23 mouse cellular contexts compared by ENCODE assay signal in the genomic region with DNA sequence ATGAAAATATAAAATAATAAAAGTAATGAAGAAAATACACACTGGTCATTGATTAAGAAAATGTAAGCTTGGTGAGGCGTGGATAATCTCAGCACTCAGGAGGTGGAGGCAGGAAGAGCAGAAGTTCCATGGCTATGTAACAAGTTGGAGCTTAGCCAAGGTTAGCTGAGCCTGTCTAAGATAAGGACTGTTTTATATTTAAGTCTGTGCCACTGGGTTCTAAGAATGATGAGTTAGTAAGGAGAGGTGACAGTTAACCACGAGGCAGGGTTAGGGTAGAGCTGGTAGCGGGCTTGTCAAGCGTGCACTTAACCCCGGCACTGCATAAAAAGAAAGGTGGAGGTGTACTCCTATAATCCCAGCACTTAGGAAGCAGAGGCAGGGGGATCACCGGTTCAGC. TPM values are rescaled to one million over a fixed set of nuclear protein-coding genes. Genes with fewer than 3 reads are reported as not detected.
DNase-seq lines count a peak whose midpoint lies in the region; ATAC-seq and TF ChIP-seq lines count a peak whose summit lies in the region.
"Had no signal": no experiment of that assay in that cellular context is flagged by ENCODE, and none has a peak within 500 bp of the region (broad histone marks: within the 10 kb centered on the region; RNA-seq: fewer than 3 reads in every experiment).

No protein-coding gene starts in this region.

- H3K9ac ChIP-seq in heart, adult 2 months (ENCODE audit: low read depth, low read length) = no peak overlapping the region
- no peak overlapping the region for H3K9ac ChIP-seq in forebrain, postnatal 0 days
- H3K9ac ChIP-seq: embryonic facial prominence, embryonic 13.5 days; forebrain, embryonic 12.5 days; heart, embryonic 15.5 days; hindbrain, embryonic 15.5 days had no signal

- H3K4me3 ChIP-seq in heart, adult 2 months = no peak overlapping the region
- no peak overlapping the region for H3K4me3 ChIP-seq in forebrain, postnatal 0 days (ENCODE audit: low read depth, low read length)
- H3K4me3 ChIP-seq: embryonic facial prominence, embryonic 13.5 days; forebrain, embryonic 12.5 days; heart, embryonic 10.5 days; heart, embryonic 15.5 days; hindbrain, embryonic 15.5 days had no signal

- H3K4me1 ChIP-seq in heart, adult 2 months (ENCODE audit: control insufficient read depth, insufficient read depth, low read length) = peaks cover 2% of the 10 kb centered on the region; the same call in 1 of the 2 replicates
- no peaks in the 10 kb centered on the region for H3K4me1 ChIP-seq in forebrain, postnatal 0 days (ENCODE audit: insufficient read depth)
- H3K4me1 ChIP-seq: embryonic facial prominence, embryonic 13.5 days; forebrain, embryonic 12.5 days; hindbrain, embryonic 15.5 days had no signal

- H3K9me3 ChIP-seq in forebrain, postnatal 0 days (ENCODE audit: low read length) = no peaks in the 10 kb centered on the region
- H3K9me3 ChIP-seq: embryonic facial prominence, embryonic 13.5 days; forebrain, embryonic 12.5 days; heart, embryonic 10.5 days; heart, embryonic 15.5 days; hindbrain, embryonic 15.5 days had no signal

- no peak overlapping the region for H3K27ac ChIP-seq in heart, adult 2 months
- no peak overlapping the region for H3K27ac ChIP-seq in forebrain, postnatal 0 days (ENCODE audit: low read depth, low read length)
- H3K27ac ChIP-seq: embryonic facial prominence, embryonic 13.5 days; forebrain, embryonic 12.5 days; heart, embryonic 10.5 days; heart, embryonic 15.5 days; hindbrain, embryonic 15.5 days had no signal

- no peaks in the 10 kb centered on the region for H3K36me3 ChIP-seq in heart, adult 2 months (ENCODE audit: control insufficient read depth, insufficient read depth, low read length)
- no peaks in the 10 kb centered on the region for H3K36me3 ChIP-seq in forebrain, postnatal 0 days (ENCODE audit: insufficient read depth)
- H3K36me3 ChIP-seq: embryonic facial prominence, embryonic 13.5 days; forebrain, embryonic 12.5 days; heart, embryonic 10.5 days; heart, embryonic 15.5 days; hindbrain, embryonic 15.5 days had no signal

- no peak for TF ChIP-seq CTCF in heart, adult 2 months (IDR thresholded peaks at IDR 0.05)
- TF ChIP-seq CTCF in forebrain, postnatal 0 days (IDR thresholded peaks at IDR 0.05; ENCODE audit: low read depth) = no peak

- TF ChIP-seq EP300 in heart, adult 2 months (IDR thresholded peaks at IDR 0.05; ENCODE audit: insufficient read depth, low read depth, low read length) = no peak

- DNase-seq in adrenal gland, adult 2 months = peak; percentile 14
- no peak for DNase-seq in adrenal gland, adult 8-10 months
- peak; percentile 16 for DNase-seq in heart, adult 8-10 months (ENCODE audit: low spot score)
- DNase-seq in heart, adult 2 months = no peak
- DNase-seq in MEL-GATA-1-ER (ENCODE audit: extremely low read depth, low read depth) = peak; percentile 41
- no peak for DNase-seq in cerebellum, postnatal 14 days
- no peak for DNase-seq in forebrain, postnatal 0 days
- DNase-seq: adrenal gland, postnatal 25 days; cerebellum, adult 11 months; cerebellum, adult 8-10 months; cerebellum, postnatal 25 days; gastrocnemius, postnatal 14 days; heart, postnatal 36 days; kidney, adult 8-10 months had no signal

- ATAC-seq in forebrain, postnatal 0 days = no peak
- ATAC-seq: forebrain, embryonic 16.5 days; intestine, postnatal 0 days had no signal

- 52% methylated on average over 6 of the region's 6 CpGs for WGBS in heart, adult 2 months
- 93% methylated on average over 6 of the region's 6 CpGs for WGBS in forebrain, postnatal 0 days

- no peaks in the 10 kb centered on the region for H3K79me2 ChIP-seq in heart, adult 2 months (replicated peaks; ENCODE audit: control insufficient read depth, insufficient read depth, low read length)

- no peak for TF ChIP-seq POLR2A in heart, adult 2 months (IDR thresholded peaks at IDR 0.05; ENCODE audit: insufficient read depth, low read depth, low read length)

- intact Hi-C loops in heart, adult 2 months (cut with DNase I) = no loop called here

- H3K4me2 ChIP-seq in forebrain, postnatal 0 days (ENCODE audit: low read depth) = no peak overlapping the region
- H3K4me2 ChIP-seq: embryonic facial prominence, embryonic 13.5 days; forebrain, embryonic 12.5 days; heart, embryonic 15.5 days; hindbrain, embryonic 15.5 days had no signal

- H3K27me3 ChIP-seq in heart, adult 2 months (ENCODE audit: control insufficient read depth, insufficient read depth, low read length) = no peaks in the 10 kb centered on the region
- no peaks in the 10 kb centered on the region for H3K27me3 ChIP-seq in forebrain, postnatal 0 days (ENCODE audit: insufficient read depth, low read length)
- H3K27me3 ChIP-seq: embryonic facial prominence, embryonic 13.5 days; forebrain, embryonic 12.5 days; heart, embryonic 15.5 days; hindbrain, embryonic 15.5 days had no signal

RNA-seq across cellular contexts. Expression of a gene that starts 15.0 kb away (rescaled TPM):
- total RNA-seq in adrenal gland, adult 2 months (2021) = 1 to 10 TPM in 1 of 2 experiments, under 1 TPM in 1; 0.72 to 1.2 TPM
- 0.42 and 0.79 TPM in 2 replicates for polyA plus RNA-seq in adrenal gland, adult 2 months (2012; rRNA removed)
- 1 to 10 TPM in 3 of 4 experiments, under 1 TPM in 1; 0.78 to 2.8 (median 1.3) TPM for total RNA-seq in adrenal gland, adult 8-10 months (2022)
- under 1 TPM in 1 of 4 experiments, not detected in 3; 0.37 TPM for total RNA-seq in heart, adult 8-10 months (2022)
- total RNA-seq in heart, adult 2 months (2021) = under 1 TPM in 1 of 2 experiments, not detected in 1; 0.18 TPM
- polyA plus RNA-seq in heart, adult 2 months (2012; rRNA removed) = 0.06 TPM in 1 of 2 replicates, not detected in the other
- 1.5 and 6.2 TPM in 2 replicates for total RNA-seq in forebrain, postnatal 0 days (2014; rRNA removed)
- polyA plus RNA-seq in forebrain, postnatal 0 days (2015; fragmentation: Nextera tagmentation; extraction: Ambion mirVana) = 1.6 and 1.8 TPM in 2 replicates
- total RNA-seq: gastrocnemius, adult 18-20 months had no signal
- polyA plus RNA-seq: C2C12 had no signal

RNA-seq across cellular contexts. Expression of a gene that starts 32.0 kb away (rescaled TPM):
- 10 to 100 TPM in 1 of 2 experiments, 1 to 10 TPM in 1; 9.4 to 10.9 TPM for total RNA-seq in adrenal gland, adult 2 months (2021)
- polyA plus RNA-seq in adrenal gland, adult 2 months (2012; rRNA removed) = 4.2 and 4.5 TPM in 2 replicates
- 10 to 100 TPM; 11.8 to 22.0 (median 16.8) TPM for total RNA-seq in adrenal gland, adult 8-10 months (2022)
- total RNA-seq in heart, adult 8-10 months (2022) = 1 to 10 TPM; 4.5 to 7.6 (median 6.1) TPM
- total RNA-seq in heart, adult 2 months (2021) = 1 to 10 TPM; 5.4 to 6.0 TPM
- polyA plus RNA-seq in heart, adult 2 months (2012; rRNA removed) = 3.9 and 6.9 TPM in 2 replicates
- 72.1 and 72.4 TPM in 2 replicates for total RNA-seq in forebrain, postnatal 0 days (2014; rRNA removed)
- 26.1 and 33.7 TPM in 2 replicates for polyA plus RNA-seq in forebrain, postnatal 0 days (2015; fragmentation: Nextera tagmentation; extraction: Ambion mirVana)

RNA-seq across cellular contexts. Expression of a gene that starts 32.2 kb away (rescaled TPM):
- 10 to 100 TPM; 18.6 to 19.8 TPM for total RNA-seq in adrenal gland, adult 2 months (2021)
- polyA plus RNA-seq in adrenal gland, adult 2 months (2012; rRNA removed) = 2.4 and 3.7 TPM in 2 replicates
- 10 to 100 TPM; 15.5 to 27.5 (median 19.9) TPM for total RNA-seq in adrenal gland, adult 8-10 months (2022)
- 10 to 100 TPM; 13.2 to 17.9 (median 15.3) TPM for total RNA-seq in heart, adult 8-10 months (2022)
- total RNA-seq in heart, adult 2 months (2021) = 10 to 100 TPM; 15.4 to 15.6 TPM
- polyA plus RNA-seq in heart, adult 2 months (2012; rRNA removed) = 9.1 and 9.5 TPM in 2 replicates
- 26.4 and 33.2 TPM in 2 replicates for total RNA-seq in forebrain, postnatal 0 days (2014; rRNA removed)
- 42.2 and 47.8 TPM in 2 replicates for polyA plus RNA-seq in forebrain, postnatal 0 days (2015; fragmentation: Nextera tagmentation; extraction: Ambion mirVana)

RNA-seq across cellular contexts. Expression of a gene that starts 51.1 kb away (rescaled TPM):
- not detected for total RNA-seq in adrenal gland, adult 2 months (2021)
- polyA plus RNA-seq in adrenal gland, adult 2 months (2012; rRNA removed) = not detected in 2 replicates
- 1 to 10 TPM in 2 of 4 experiments, not detected in 2; 2.3 to 2.8 TPM for total RNA-seq in adrenal gland, adult 8-10 months (2022)
- total RNA-seq in heart, adult 8-10 months (2022) = not detected
- total RNA-seq in heart, adult 2 months (2021) = not detected
- not detected in 2 replicates for polyA plus RNA-seq in heart, adult 2 months (2012; rRNA removed)
- total RNA-seq in forebrain, postnatal 0 days (2014; rRNA removed) = not detected in 2 replicates
- polyA plus RNA-seq in forebrain, postnatal 0 days (2015; fragmentation: Nextera tagmentation; extraction: Ambion mirVana) = 3.5 and 3.9 TPM in 2 replicates
- total RNA-seq: adrenal gland, postnatal 25 days; gastrocnemius, adult 18-20 months; gastrocnemius, postnatal 14 days; heart, postnatal 36 days had no signal
- polyA plus RNA-seq: C2C12 had no signal

Comparison
In these comparisons a context has a peak if more than half of its experiments do, and no peak if none do; other contexts are left out.
1. DNase-seq: peak in adrenal gland, adult 2 months (single experiment), heart, adult 8-10 months (single experiment) and MEL-GATA-1-ER (single experiment); none in adrenal gland, adult 8-10 months (single experiment), heart, adult 2 months (0 of 2), cerebellum, postnatal 14 days (0 of 2) and forebrain, postnatal 0 days (single experiment).